Mouse (Mus musculus): ENCODE measurements around the gene S1pr5.

- TF ChIP-seq CTCF (IDR thresholded peaks at IDR 0.05; ENCODE audit: insufficient read depth, low read depth, low read length): no peak
- no peak for TF ChIP-seq POLR2A (IDR thresholded peaks at IDR 0.05; ENCODE audit: insufficient read depth, low read depth, low read length)
These were observed 35.3 kb upstream of the S1pr5 start for GRCm38 (mm10) chr9:21283591-21283990.
